Mouse (Mus musculus) embryonic facial prominence, embryonic 14.5 days (tissue): ENCODE measurements at regions not wholly inside any gene's neighbourhood (a gene's known extent, or its start where the extent isn't known, plus 50 kb on each side); places are given as distances from the start of the nearest gene placed in this dataset.

ENCODE experiments used
- ATAC-seq: fragments of 200-750 bp; cut with Nextera tagmentation; 2 replicates; pipeline ENCODE4 v1.8.0; 2017; ENCODE audit warnings: low read depth, moderate number of reproducible peaks, moderate TSS enrichment
- DNase-seq: peaks from one replicate; pipeline ENCODE4 v3.0.0-alpha.2; 2015; ENCODE audit warnings: low spot score
- H3K27ac ChIP-seq: fragments of 300-500 bp; sonication (generic); replicated peaks from 2 replicates; pipeline ENCODE4 v1.5.1; 2014; ENCODE audit warnings: low read depth, mild to moderate bottlenecking, low read length, moderate library complexity
- H3K27me3 ChIP-seq: fragments of 300-500 bp; sonication (generic); replicated peaks from 2 replicates; pipeline ENCODE4 v1.6.1; 2014; ENCODE audit warnings: low read length; ENCODE audit not compliant: control insufficient read depth, insufficient read depth
- H3K36me3 ChIP-seq: fragments of 300-500 bp; sonication (generic); 2 replicates; pipeline ENCODE4 v1.6.1; 2014; ENCODE audit warnings: low read length, mixed read lengths; ENCODE audit not compliant: control insufficient read depth, insufficient read depth
- H3K4me1 ChIP-seq: fragments of 300-500 bp; sonication (generic); 2 replicates; pipeline ENCODE4 v1.6.1; 2014; ENCODE audit warnings: antibody characterized with exemption, low read length; ENCODE audit not compliant: control insufficient read depth, insufficient read depth
- H3K4me2 ChIP-seq: fragments of 300-500 bp; sonication (generic); 2 replicates; pipeline ENCODE4 v1.6.1; 2014; ENCODE audit warnings: low read depth, mild to moderate bottlenecking, low read length, moderate library complexity, mixed read lengths
- H3K4me3 ChIP-seq: fragments of 300-500 bp; sonication (generic); 2 replicates; pipeline ENCODE4 v1.5.1; 2014; ENCODE audit warnings: low read depth, mild to moderate bottlenecking, low read length
- H3K9ac ChIP-seq: fragments of 300-500 bp; sonication (generic); 2 replicates; pipeline ENCODE4 v1.6.1; 2014; ENCODE audit warnings: low read depth, mild to moderate bottlenecking, low read length, moderate library complexity, mixed read lengths
- H3K9me3 ChIP-seq: fragments of 300-500 bp; sonication (generic); 2 replicates; pipeline ENCODE4 v1.6.1; 2016; ENCODE audit warnings: low read length; ENCODE audit not compliant: control insufficient read depth
- WGBS: fragments of 180-500 bp; shearing (Covaris S2); extraction: QIAGEN DNeasy Blood & Tissue Kit; methylation state at CpG from one replicate; pipeline ENCODE4 v1.1.7; 2014; 5-methylcytosine and 5-hydroxymethylcytosine counted together

GRCm38 (mm10) chr11:66605998-66606397 lies 80.2 kb upstream of the Shisa6 start:
- H3K4me1 ChIP-seq: no peaks in the 10 kb centered on the region
- no peak overlapping the region for H3K9ac ChIP-seq
- no peak overlapping the region for H3K4me3 ChIP-seq
- WGBS: 84% methylated on average over 3 of the region's 3 CpGs
- H3K36me3 ChIP-seq: no peaks in the 10 kb centered on the region
- no peaks in the 10 kb centered on the region for H3K27me3 ChIP-seq
- ATAC-seq: no peak
- H3K4me2 ChIP-seq: no peak overlapping the region
- DNase-seq: no peak
- no peaks in the 10 kb centered on the region for H3K9me3 ChIP-seq
- H3K27ac ChIP-seq: no peak overlapping the region

DNA sequence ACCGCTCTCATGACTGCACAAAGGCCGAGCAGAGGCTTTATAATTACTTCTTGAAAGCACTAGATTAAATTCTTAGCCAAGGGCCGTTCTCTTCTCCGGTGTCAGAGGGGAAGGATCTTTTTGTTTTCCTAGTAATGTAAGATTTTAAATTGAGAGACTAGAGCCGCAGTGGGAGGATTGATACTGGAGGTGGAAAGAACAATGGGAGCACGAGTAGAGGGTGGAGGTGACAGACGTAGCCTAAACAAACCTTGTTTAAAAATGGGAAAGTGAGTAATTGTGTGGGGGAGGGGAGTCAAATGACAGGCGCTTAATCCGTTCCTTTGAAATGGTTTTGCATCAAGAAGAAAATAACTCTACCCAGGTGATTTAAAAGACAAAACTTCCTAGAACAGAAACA lies 80.9 kb upstream of the Shisa6 start:
- no peaks in the 10 kb centered on the region for H3K4me1 ChIP-seq
- H3K27ac ChIP-seq: no peak overlapping the region
- WGBS: 33% methylated on average over 9 of the region's 9 CpGs
- H3K9me3 ChIP-seq: no peaks in the 10 kb centered on the region
- no peaks in the 10 kb centered on the region for H3K27me3 ChIP-seq
- H3K9ac ChIP-seq: no peak overlapping the region
- no peaks in the 10 kb centered on the region for H3K36me3 ChIP-seq
- H3K4me3 ChIP-seq: no peak overlapping the region
- H3K4me2 ChIP-seq: no peak overlapping the region
- DNase-seq (peak; percentile 7), ATAC-seq (no peak)

GRCm38 (mm10) chr11:66609733-66610132 lies 84.0 kb upstream of the Shisa6 start:
- ATAC-seq (no peak), DNase-seq (no peak)
- Histone ChIP-seq H3K27me3 (no peaks in the 10 kb centered on the region), H3K4me3 (no peak overlapping the region), H3K4me1 (no peaks in the 10 kb centered on the region), H3K9ac (no peak overlapping the region), H3K27ac (no peak overlapping the region), H3K36me3 (no peaks in the 10 kb centered on the region), H3K9me3 (no peaks in the 10 kb centered on the region), H3K4me2 (no peak overlapping the region)
- WGBS: 80% methylated on average over 2 of the region's 2 CpGs

- WGBS: 14% methylated on average over 6 of the region's 6 CpGs
Measured at GRCm38 (mm10) chr11:66613150-66613549, 87.4 kb upstream of the Shisa6 start.

DNA sequence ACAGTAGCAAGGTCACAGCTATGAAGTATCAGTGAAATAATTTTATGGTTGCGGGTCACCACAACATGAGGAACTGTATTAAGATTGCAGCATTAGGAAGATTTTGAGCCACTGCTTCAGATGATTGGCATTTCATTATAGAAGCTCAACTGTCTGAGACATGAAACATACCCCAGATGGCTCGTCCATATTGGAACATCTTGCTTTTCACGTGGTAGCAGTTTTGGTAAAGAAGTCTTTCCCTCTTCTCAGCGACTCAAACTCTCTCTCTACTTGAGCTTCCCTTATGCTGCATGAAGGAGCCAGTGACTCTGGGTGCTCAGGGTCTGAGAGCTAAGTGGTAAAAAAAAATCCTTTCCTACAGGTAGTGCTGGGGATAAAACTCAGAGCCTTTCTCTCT lies 99.7 kb upstream of the Shisa6 start:
- Histone ChIP-seq H3K27ac (no peak overlapping the region), H3K9ac (no peak overlapping the region), H3K4me2 (no peak overlapping the region), H3K9me3 (no peaks in the 10 kb centered on the region), H3K4me3 (no peak overlapping the region), H3K27me3 (no peaks in the 10 kb centered on the region), H3K36me3 (no peaks in the 10 kb centered on the region), H3K4me1 (no peaks in the 10 kb centered on the region)
- 90% methylated on average over 4 of the region's 4 CpGs for WGBS
- no peak for ATAC-seq
- no peak for DNase-seq

More at GRCm38 (mm10) chr11:66613150-66613549, 87.4 kb upstream of the Shisa6 start:
- ATAC-seq (no peak), DNase-seq (peak; percentile 10)
- no peaks in the 10 kb centered on the region for H3K27me3 ChIP-seq
- H3K9me3 ChIP-seq: no peaks in the 10 kb centered on the region
- no peaks in the 10 kb centered on the region for H3K4me1 ChIP-seq
- no peak overlapping the region for H3K4me3 ChIP-seq
- no peaks in the 10 kb centered on the region for H3K36me3 ChIP-seq
- no peak overlapping the region for H3K4me2 ChIP-seq
- no peak overlapping the region for H3K9ac ChIP-seq
- H3K27ac ChIP-seq: no peak overlapping the region

DNA sequence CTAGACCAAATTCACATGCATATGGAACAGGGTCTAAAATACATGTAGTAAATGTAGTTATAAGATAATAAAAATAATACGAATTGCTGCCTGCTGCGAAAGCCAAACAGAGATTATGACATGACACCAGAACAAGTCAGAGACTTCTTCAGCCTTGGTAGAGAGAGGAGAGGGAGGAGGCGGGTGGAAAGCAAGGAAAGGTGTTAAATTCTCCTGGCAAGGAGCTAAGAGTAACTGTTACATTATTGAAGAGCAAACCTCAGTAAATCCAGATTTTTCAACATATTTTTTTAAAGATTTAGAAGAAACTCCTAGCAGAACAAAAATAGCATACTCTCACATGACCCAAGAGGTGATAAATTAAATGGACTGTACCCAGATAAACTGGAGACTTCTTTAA lies 131.0 kb upstream of the Shisa6 start:
- DNase-seq (no peak), ATAC-seq (no peak)
- no peaks in the 10 kb centered on the region for H3K9me3 ChIP-seq
- no peak overlapping the region for H3K27ac ChIP-seq
- no peaks in the 10 kb centered on the region for H3K36me3 ChIP-seq
- no peaks in the 10 kb centered on the region for H3K27me3 ChIP-seq
- no peaks in the 10 kb centered on the region for H3K4me1 ChIP-seq
- no peak overlapping the region for H3K9ac ChIP-seq
- 84% methylated on average over 3 of the region's 3 CpGs for WGBS
- H3K4me2 ChIP-seq: no peak overlapping the region
- H3K4me3 ChIP-seq: no peak overlapping the region

GRCm38 (mm10) chr11:66674581-66674980 lies 148.8 kb upstream of the Shisa6 start:
- H3K9ac ChIP-seq: no peak overlapping the region
- no peak for DNase-seq

GRCm38 (mm10) chr11:66680057-66680621 lies 154.4 kb upstream of the Shisa6 start:
- no peak overlapping the region for H3K4me3 ChIP-seq
- ATAC-seq (no peak), DNase-seq (no peak)
- H3K4me2 ChIP-seq: no peak overlapping the region
- no peaks in the 10 kb centered on the region for H3K9me3 ChIP-seq
- H3K36me3 ChIP-seq: no peaks in the 10 kb centered on the region
- H3K9ac ChIP-seq: no peak overlapping the region
- no peaks in the 10 kb centered on the region for H3K4me1 ChIP-seq
- 73% methylated on average over 4 of the region's 4 CpGs for WGBS
- no peaks in the 10 kb centered on the region for H3K27me3 ChIP-seq
- no peak overlapping the region for H3K27ac ChIP-seq

More at GRCm38 (mm10) chr11:66674581-66674980, 148.8 kb upstream of the Shisa6 start:
- Histone ChIP-seq H3K4me2 (no peak overlapping the region), H3K27ac (no peak overlapping the region), H3K9me3 (no peaks in the 10 kb centered on the region), H3K36me3 (no peaks in the 10 kb centered on the region), H3K4me3 (no peak overlapping the region), H3K4me1 (no peaks in the 10 kb centered on the region), H3K27me3 (no peaks in the 10 kb centered on the region)
- ATAC-seq: no peak
- WGBS: 58% methylated on average over 2 of the region's 2 CpGs

- Histone ChIP-seq H3K4me1 (no peaks in the 10 kb centered on the region), H3K4me3 (no peak overlapping the region), H3K9ac (no peak overlapping the region), H3K9me3 (no peaks in the 10 kb centered on the region), H3K27me3 (no peaks in the 10 kb centered on the region), H3K27ac (no peak overlapping the region), H3K4me2 (no peak overlapping the region), H3K36me3 (no peaks in the 10 kb centered on the region)
- no peak for ATAC-seq
- 93% methylated on average over 4 of the region's 4 CpGs for WGBS
- no peak for DNase-seq
Measured at GRCm38 (mm10) chr11:66681892-66682291, 156.1 kb upstream of the Shisa6 start.
